Mouse (Mus musculus): ENCODE measurements around the gene Ms4a4c.
"Not testable (repeated sequence)": the region's sequence is repeated elsewhere in the genome, so short reads cannot be mapped to it uniquely, and the experiment has no call there.

The Ms4a4c gene

DNA sequence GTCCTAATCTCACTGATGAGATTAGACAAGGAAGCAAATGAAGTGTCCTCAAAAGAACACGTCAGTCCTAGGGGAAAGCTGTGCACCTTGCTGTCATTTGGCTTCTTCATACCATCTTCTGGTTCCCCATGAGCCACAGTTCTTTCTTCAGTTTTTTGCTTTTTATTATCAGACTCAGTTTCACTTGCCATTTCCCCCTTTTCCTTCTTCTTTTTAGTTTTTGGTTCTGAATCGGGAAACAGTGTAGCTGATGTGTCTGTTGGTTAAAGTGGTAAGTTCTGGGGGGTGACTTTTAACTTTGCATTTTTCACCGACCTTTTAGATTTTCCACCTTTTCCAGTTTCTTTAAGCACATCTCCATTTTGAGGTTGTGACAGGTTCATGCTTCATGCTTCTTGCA, at the start of gene Ms4a4c:
Ms4a4c (plus strand) TSS at position 244 of the 400 bp plus-strand sequence.
- DNase-seq (ENCODE audit: low spot score), result no peak

DNA sequence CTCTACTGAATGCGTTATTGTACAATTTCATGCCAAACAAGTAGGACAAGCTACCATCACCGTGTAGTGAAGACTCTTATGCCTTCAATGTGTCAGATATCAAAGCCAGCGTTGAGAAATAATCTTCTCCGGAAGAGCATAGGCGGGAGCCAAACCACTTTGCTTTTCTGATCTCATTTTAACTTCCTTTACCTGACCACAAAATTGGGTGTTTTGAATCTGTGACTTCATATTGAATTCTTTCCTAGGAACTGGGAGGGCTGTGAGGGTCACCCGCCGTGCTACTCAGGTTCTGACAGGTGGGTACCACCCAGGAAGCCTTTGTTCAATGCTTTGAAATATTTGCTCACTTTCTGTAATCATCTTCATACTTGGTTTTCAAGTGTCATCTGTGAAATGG, 48.8 kb upstream of the Ms4a4c start:
- DNase-seq (ENCODE audit: low spot score), result no peak

DNA sequence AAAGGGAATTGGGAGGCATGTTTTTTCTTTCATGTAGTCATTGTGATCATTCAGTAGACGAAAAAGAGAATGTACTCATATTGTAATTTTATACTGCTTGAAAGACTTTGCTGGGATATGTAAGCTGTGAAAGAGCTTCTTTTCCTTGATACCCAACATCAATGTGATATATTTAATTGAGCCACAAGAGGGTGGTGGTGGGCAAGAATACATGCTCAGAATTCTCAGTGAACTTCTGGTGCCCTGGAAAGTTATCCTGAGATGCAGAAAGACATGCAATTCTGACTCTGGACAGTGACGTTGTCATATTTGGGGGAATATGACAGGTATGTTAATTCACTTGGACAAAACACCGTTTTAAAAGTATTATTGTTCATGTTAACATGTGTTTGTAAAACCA, 44.5 kb upstream of the Ms4a4c start:
- no peak for DNase-seq (ENCODE audit: low spot score)

- no peak for DNase-seq (ENCODE audit: low spot score)
These were observed 42.6 kb upstream of the Ms4a4c start for GRCm38 (mm10) chr19:11362002-11362401.

DNA sequence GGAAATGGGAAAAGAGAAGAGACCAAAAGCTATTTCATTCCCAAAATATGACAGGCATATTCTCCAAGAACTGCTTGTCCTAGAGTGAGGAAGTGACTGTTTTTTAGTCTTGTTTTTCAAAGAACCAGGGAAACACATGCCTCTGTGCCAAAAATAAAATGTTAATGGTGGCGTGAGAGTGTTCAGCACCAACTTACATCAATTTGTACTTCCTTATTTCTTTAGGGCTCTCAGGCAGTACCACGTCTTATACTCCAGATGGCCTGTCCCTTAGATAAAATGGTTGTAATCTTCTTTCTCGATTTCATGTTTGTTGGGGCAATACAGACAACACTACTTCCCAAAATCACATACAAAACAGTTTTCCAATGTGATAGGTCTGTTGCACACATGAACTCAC, 36.3 kb upstream of the Ms4a4c start:
- no peak for DNase-seq (ENCODE audit: low spot score)

- no peak for DNase-seq (ENCODE audit: low spot score)
These were observed 33.4 kb upstream of the Ms4a4c start for GRCm38 (mm10) chr19:11371181-11371580.

DNA sequence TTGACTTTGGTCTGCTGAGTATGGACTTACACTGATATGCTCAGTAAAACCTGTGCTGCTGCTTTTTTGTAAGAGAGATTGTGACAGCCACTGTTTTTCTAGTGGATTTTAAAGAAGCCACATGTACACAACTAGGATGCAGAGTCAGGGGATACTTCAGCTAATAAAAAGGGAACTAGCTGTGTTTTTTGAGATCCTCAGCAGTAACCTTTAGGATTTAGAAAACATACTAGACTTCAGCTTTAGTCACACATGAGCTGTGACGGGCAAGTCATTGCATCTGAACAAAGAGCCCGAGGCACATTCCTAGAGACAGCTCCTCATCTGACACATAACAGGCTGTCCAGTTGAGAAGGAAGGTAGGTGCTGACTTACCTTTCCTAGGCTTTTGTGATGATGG, 29.3 kb upstream of the Ms4a4c start, which contains the start of gene Ms4a4a:
Ms4a4a (plus strand) TSS at position 251 of the 400 bp plus-strand sequence.
- DNase-seq (ENCODE audit: low spot score), result no peak

- no peak for DNase-seq (ENCODE audit: low spot score)
These were observed 28.2 kb upstream of the Ms4a4c start for GRCm38 (mm10) chr19:11376399-11376798.

DNA sequence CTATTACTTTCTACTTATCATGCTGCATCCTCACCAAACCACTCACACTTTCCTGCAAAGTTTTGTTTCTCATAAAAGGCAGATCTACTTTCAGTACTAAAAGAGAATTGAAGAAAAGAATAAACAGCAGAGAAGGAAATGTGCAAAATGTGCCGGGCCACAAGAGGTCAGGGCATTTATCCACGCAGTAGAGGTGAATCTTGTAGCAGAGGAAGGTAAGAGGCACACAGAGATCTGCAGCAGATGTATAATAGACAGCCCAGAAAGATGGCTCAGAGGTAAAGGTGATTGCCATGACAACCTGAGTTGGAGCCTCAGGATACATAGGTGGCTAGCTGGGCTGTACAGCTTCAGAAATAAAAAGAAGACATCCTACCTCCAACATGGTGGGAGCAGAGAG, 17.5 kb upstream of the Ms4a4c start:
- no peak for DNase-seq (ENCODE audit: low spot score)

DNA sequence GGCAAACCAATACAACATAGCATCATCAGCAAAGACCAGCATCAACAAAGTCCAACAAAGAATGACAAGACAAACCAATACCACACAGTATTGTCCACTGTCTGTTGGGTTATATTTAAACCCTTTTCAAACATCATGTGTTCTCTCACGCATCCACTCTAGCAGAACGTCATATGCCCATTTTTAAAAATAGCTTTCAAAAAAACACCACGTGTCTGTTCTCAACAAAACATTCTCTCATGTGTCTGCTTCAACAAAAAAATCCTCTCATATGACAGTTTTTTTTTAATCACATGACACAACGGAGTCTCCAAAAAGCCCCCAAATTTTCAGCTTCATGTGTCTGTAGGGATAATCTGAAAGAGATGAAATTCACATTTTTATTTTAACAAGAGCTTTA, 16.9 kb upstream of the Ms4a4c start:
- no peak for DNase-seq (ENCODE audit: low spot score)

GRCm38 (mm10) chr19:11388949-11389348, 15.6 kb upstream of the Ms4a4c start:
- no peak for DNase-seq (ENCODE audit: low spot score)

GRCm38 (mm10) chr19:11395769-11396168, 8.8 kb upstream of the Ms4a4c start:
- no peak for DNase-seq (ENCODE audit: low spot score)

- DNase-seq (ENCODE audit: low spot score), result no peak
These were observed 2.9 kb downstream of the Ms4a4c start for GRCm38 (mm10) chr19:11407428-11407827.

GRCm38 (mm10) chr19:11408591-11408990, 4.0 kb downstream of the Ms4a4c start:
- DNase-seq (ENCODE audit: low spot score), result no peak

DNA sequence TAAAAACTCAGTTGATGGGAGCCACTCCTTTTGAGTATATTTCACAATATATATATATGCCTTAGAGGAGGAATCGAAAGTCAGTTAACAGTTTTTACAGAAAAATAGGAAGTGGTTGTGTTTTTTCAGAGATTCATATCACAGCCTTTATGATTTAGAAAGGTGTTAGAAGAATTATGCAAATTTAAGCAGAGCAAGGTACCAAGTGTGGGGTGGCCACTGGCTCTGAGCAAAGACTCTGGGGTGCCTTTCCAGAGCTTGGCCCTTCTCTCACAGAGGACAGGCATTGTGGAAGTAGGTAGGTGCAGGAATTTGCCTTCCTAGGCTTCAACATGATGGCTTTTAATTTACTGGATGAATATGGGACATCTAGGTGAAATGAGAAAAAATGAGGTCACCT, 7.1 kb downstream of the Ms4a4c start:
- no peak for DNase-seq (ENCODE audit: low spot score)

DNA sequence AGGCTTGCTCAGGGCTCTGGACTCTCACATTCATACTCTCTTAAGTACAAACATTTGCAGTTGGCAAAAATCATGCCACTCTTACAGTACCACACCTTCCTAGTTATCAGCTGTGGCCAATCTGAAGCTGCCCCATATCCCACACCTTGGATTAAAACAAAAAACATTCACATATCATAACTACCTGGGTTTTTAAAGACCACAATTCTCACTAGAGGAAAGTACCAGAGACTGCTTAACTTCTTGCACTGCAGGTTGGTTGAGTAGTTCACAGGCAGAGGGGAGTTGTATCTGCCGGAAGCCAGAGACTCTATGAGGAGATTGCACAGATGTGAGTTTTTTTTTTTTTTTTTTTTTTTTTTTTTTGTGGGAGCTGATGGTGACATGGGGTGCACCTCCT, 9.5 kb downstream of the Ms4a4c start:
- DNase-seq (ENCODE audit: low spot score), result no peak

DNA sequence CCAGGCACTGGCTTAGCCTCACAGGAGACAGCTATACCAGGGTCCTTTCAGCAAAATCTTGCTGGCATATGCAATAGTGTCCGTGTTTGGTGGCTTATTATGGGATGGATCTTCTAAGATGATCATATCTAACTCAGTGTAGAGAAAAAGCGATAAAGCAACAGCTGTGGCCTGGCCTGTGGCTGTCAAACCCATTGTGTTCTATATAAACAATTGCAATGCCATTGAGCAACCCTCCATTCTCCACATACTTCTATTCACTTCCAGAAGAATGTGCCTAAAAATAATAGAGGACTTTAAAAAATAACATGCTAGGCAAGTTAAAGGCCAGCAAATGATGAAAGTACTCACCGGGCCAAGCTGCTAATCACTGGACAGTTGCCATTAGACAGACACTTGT, 11.0 kb downstream of the Ms4a4c start:
- no peak for DNase-seq (ENCODE audit: low spot score)

GRCm38 (mm10) chr19:11418865-11419264, 14.3 kb downstream of the Ms4a4c start:
- DNase-seq (ENCODE audit: low spot score), result not testable (repeated sequence)

- DNase-seq (ENCODE audit: low spot score), result not testable (repeated sequence)
These were observed 26.6 kb downstream of the Ms4a4c start for GRCm38 (mm10) chr19:11431209-11431608.

DNA sequence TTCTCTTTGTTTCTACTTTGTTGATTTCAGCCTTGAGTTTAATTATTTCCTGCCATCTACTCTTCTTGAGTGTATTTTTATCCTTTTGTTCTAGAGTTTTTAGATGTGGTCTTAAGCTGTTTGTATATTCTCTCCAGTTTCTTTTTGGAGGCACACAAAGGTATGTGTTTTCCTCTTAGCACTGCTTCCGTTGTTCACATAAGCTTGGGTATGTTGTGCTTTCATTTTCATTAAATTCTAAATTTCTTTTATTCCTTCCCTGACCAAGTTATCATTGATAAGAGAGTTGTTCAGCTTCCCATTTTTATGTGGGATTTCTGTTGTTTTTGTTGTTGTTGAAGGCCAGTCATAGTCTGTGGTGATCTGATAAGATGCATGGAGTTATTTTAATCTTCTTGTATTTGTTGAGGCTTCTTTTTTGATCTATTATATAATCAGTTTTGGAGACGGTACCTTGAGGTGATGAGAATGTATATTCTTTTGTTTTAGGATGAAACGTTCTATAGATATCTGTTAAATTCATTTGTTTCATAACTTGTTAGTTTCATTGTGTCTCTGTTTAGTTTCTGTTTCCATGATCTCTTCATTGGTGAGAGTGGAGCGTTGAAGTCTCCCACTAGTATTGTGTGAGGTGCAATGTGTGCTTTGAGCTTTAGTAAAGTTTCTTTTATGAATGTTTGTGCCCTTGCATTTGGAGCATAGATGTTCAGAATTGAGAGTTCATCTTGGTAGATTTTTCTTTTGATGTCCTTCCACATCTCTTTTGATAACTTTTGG, 30.7 kb downstream of the Ms4a4c start:
- no peak for DNase-seq (ENCODE audit: low spot score)

DNA sequence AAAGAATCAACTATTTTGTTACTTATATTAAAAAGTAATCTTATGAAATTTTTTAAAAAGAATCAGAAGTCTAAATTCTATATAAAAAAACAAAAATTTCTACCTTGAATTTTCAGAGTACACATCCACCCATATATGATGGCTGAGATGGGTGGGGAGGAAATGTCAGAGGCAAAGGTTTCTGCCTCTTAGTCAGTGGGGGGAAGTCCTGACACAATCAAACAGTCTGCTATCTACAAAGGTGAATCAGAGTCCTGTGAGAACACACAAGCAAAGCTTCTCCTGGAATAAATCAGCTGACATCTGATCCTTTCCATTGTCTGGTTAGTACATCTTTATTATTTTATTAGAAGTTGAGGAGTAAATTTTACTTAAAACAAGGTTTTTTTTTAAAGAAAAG, 38.8 kb downstream of the Ms4a4c start, which contains the start of gene Ms4a4b:
Ms4a4b (plus strand) TSS at position 216 of the 400 bp plus-strand sequence.
- DNase-seq (ENCODE audit: low spot score), result no peak

DNA sequence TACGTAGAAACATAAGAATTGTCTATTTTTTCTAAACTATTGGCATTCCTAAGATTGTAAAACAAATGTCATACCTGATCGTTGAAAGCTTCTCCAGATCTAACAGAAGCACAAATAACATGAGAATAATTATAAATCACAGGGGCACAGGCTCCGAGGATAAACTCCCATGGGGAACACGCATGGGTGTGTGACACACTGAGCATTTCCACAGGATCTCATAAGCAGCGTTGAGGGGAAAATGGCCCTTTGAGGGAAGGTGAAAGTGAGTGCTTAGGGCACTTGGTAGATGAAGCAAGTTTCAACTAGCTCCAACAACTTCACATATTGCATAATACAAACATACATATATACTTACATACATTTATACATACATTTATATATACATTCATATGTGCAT, 39.4 kb downstream of the Ms4a4c start:
- no peak for DNase-seq (ENCODE audit: low spot score)

DNA sequence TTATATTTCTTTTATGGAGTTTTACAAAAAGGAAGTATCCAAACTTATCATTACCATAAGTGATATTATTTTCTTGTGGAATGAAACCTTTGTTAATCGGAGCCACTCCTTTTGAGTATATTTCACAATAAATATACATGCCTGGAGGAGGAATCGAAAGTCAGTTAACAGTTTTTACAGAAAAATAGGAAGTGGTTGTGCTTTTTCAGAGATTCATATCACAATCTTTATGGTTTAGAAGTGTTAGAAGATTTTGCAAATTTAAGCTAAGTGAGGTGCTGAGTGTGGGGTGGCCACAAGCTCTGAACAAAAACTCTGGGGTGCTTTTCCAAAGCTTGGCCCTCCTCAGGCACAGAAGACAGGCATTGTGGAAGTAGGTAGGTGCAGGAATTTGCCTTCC, 42.7 kb downstream of the Ms4a4c start:
- no peak for DNase-seq (ENCODE audit: low spot score)

GRCm38 (mm10) chr19:11459041-11459440, 54.5 kb downstream of the Ms4a4c start:
- DNase-seq (ENCODE audit: low spot score), result not testable (repeated sequence)
